In the genomic region with DNA sequence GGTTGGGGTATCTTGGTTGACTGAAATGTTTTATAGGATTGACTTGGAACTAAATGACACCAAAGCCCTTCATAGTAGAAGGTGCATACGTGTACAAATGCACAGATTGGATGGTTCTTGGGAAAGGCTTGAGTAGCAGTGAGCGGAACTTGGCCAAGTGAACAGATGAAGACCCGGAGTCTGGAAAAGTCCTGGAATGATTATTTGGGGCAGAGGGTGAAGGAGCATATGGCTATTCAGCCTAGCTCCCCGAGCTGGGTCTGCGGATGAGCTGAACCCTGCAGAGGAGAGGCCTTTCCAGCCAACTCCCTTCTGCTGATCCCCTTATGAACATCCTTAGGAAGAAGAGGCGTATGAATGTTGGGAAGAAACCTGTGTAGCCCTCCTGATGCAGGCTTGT, we compare ENCODE assay signal across 26 mouse cellular contexts.
DNase-seq lines count a peak whose midpoint lies in the region; ATAC-seq and TF ChIP-seq lines count a peak whose summit lies in the region.
"Had no signal": no experiment of that assay in that cellular context is flagged by ENCODE, and none has a peak within 500 bp of the region (broad histone marks: within the 10 kb centered on the region; RNA-seq: fewer than 3 reads in every experiment).

No protein-coding gene starts in this region.

- H3K4me1 ChIP-seq in intestine, embryonic 15.5 days (replicated peaks) = 0 out of 2 replicates have a peak, but pooled peaks cover 5% of the 10 kb centered on the region
- no peaks in the 10 kb centered on the region for H3K4me1 ChIP-seq in intestine, postnatal 0 days (replicated peaks; ENCODE audit: control insufficient read depth, insufficient read depth, low read length)
- H3K4me1 ChIP-seq in stomach, embryonic 16.5 days (ENCODE audit: control insufficient read depth, insufficient read depth, low read length) = peaks cover 12% of the 10 kb centered on the region
- H3K4me1 ChIP-seq in stomach, postnatal 0 days (replicated peaks; ENCODE audit: control insufficient read depth, insufficient read depth) = no peaks in the 10 kb centered on the region
- peaks cover 3% of the 10 kb centered on the region; the same call in 1 of the 2 replicates for H3K4me1 ChIP-seq in intestine, embryonic 16.5 days (ENCODE audit: control insufficient read depth, insufficient read depth, low read length)
- H3K4me1 ChIP-seq: hindbrain, embryonic 15.5 days had no signal

- TF ChIP-seq CTCF in intestine, postnatal 0 days (IDR thresholded peaks at IDR 0.05; ENCODE audit: low read depth) = no peak
- TF ChIP-seq CTCF in stomach, postnatal 0 days (IDR thresholded peaks at IDR 0.05; ENCODE audit: low read depth) = no peak

- H3K27me3 ChIP-seq in intestine, embryonic 15.5 days (replicated peaks) = no peaks in the 10 kb centered on the region
- no peaks in the 10 kb centered on the region for H3K27me3 ChIP-seq in intestine, postnatal 0 days (replicated peaks; ENCODE audit: control insufficient read depth, insufficient read depth, low read length)
- H3K27me3 ChIP-seq in stomach, embryonic 16.5 days (ENCODE audit: control insufficient read depth, insufficient read depth, low read length) = no peaks in the 10 kb centered on the region
- H3K27me3 ChIP-seq in stomach, postnatal 0 days (ENCODE audit: control insufficient read depth, insufficient read depth, low read length) = no peaks in the 10 kb centered on the region
- no peaks in the 10 kb centered on the region for H3K27me3 ChIP-seq in intestine, embryonic 16.5 days (replicated peaks; ENCODE audit: control insufficient read depth, insufficient read depth, low read length)
- H3K27me3 ChIP-seq: heart, embryonic 12.5 days; heart, embryonic 15.5 days; hindbrain, embryonic 15.5 days; Patski had no signal

- no peak for ATAC-seq in intestine, embryonic 15.5 days
- no peak for ATAC-seq in intestine, postnatal 0 days
- no peak for ATAC-seq in stomach, embryonic 16.5 days (ENCODE audit: insufficient read depth, low FRiP score)
- ATAC-seq in stomach, postnatal 0 days (ENCODE audit: low FRiP score, low TSS enrichment) = no peak
- no peak for ATAC-seq in intestine, embryonic 16.5 days
- ATAC-seq: forebrain, embryonic 14.5 days; forebrain, postnatal 0 days; Patski had no signal

- 92% methylated on average over 6 of the region's 6 CpGs for WGBS in intestine, embryonic 15.5 days
- WGBS in intestine, postnatal 0 days = 84% methylated on average over 6 of the region's 6 CpGs
- WGBS in stomach, embryonic 16.5 days = 86% methylated on average over 6 of the region's 6 CpGs
- 91% methylated on average over 6 of the region's 6 CpGs for WGBS in stomach, postnatal 0 days
- 93% methylated on average over 6 of the region's 6 CpGs for WGBS in intestine, embryonic 16.5 days

- H3K27ac ChIP-seq in intestine, embryonic 15.5 days = peak overlapping the region; percentile 58
- no peak overlapping the region for H3K27ac ChIP-seq in intestine, postnatal 0 days (ENCODE audit: low read depth, low read length)
- H3K27ac ChIP-seq in stomach, embryonic 16.5 days (ENCODE audit: low read length) = peak overlapping the region; percentile 12; the same call in 1 of the 2 replicates
- no peak overlapping the region for H3K27ac ChIP-seq in stomach, postnatal 0 days (replicated peaks)
- peak overlapping the region; percentile 85 for H3K27ac ChIP-seq in intestine, embryonic 16.5 days (ENCODE audit: low read length)
- H3K27ac ChIP-seq: gastrocnemius, adult 2 months; heart, embryonic 15.5 days; hindbrain, embryonic 15.5 days had no signal

- H3K9ac ChIP-seq in intestine, embryonic 15.5 days = no peak overlapping the region
- no peak overlapping the region for H3K9ac ChIP-seq in intestine, postnatal 0 days (ENCODE audit: low read depth, low read length)
- no peak overlapping the region for H3K9ac ChIP-seq in stomach, embryonic 16.5 days (ENCODE audit: low read length)
- H3K9ac ChIP-seq in stomach, postnatal 0 days (ENCODE audit: low read length) = no peak overlapping the region
- H3K9ac ChIP-seq in intestine, embryonic 16.5 days (ENCODE audit: low read depth, low read length) = no peak overlapping the region
- H3K9ac ChIP-seq: forebrain, postnatal 0 days; heart, embryonic 12.5 days; heart, embryonic 15.5 days; hindbrain, embryonic 15.5 days had no signal

- no peak for TF ChIP-seq EP300 in stomach, postnatal 0 days (optimal IDR thresholded peaks at IDR 0.05)

- H3K36me3 ChIP-seq in intestine, embryonic 15.5 days = no peaks in the 10 kb centered on the region
- H3K36me3 ChIP-seq in intestine, postnatal 0 days (ENCODE audit: control insufficient read depth, insufficient read depth) = no peaks in the 10 kb centered on the region
- H3K36me3 ChIP-seq in stomach, embryonic 16.5 days (ENCODE audit: control insufficient read depth, insufficient read depth, low read length) = no peaks in the 10 kb centered on the region
- H3K36me3 ChIP-seq in stomach, postnatal 0 days (ENCODE audit: control insufficient read depth, insufficient read depth, low read length) = no peaks in the 10 kb centered on the region
- H3K36me3 ChIP-seq in intestine, embryonic 16.5 days (ENCODE audit: control insufficient read depth, insufficient read depth, low read length) = no peaks in the 10 kb centered on the region
- H3K36me3 ChIP-seq: G1E; heart, embryonic 12.5 days; heart, embryonic 15.5 days; hindbrain, embryonic 15.5 days had no signal

- no peaks in the 10 kb centered on the region for H3K9me3 ChIP-seq in intestine, embryonic 15.5 days
- H3K9me3 ChIP-seq in intestine, postnatal 0 days (ENCODE audit: control insufficient read depth) = no peaks in the 10 kb centered on the region
- H3K9me3 ChIP-seq in stomach, embryonic 16.5 days (replicated peaks; ENCODE audit: control insufficient read depth, low read length) = no peaks in the 10 kb centered on the region
- no peaks in the 10 kb centered on the region for H3K9me3 ChIP-seq in stomach, postnatal 0 days (ENCODE audit: control insufficient read depth, low read length)
- no peaks in the 10 kb centered on the region for H3K9me3 ChIP-seq in intestine, embryonic 16.5 days (ENCODE audit: control insufficient read depth, low read length)
- H3K9me3 ChIP-seq: G1E; heart, embryonic 12.5 days; heart, embryonic 15.5 days; hindbrain, embryonic 15.5 days had no signal

- H3K4me2 ChIP-seq in intestine, embryonic 15.5 days (replicated peaks) = no peak overlapping the region
- H3K4me2 ChIP-seq in intestine, postnatal 0 days (replicated peaks; ENCODE audit: low read depth) = no peak overlapping the region
- H3K4me2 ChIP-seq in stomach, embryonic 16.5 days (ENCODE audit: low read depth, low read length) = no peak overlapping the region
- H3K4me2 ChIP-seq in stomach, postnatal 0 days (replicated peaks; ENCODE audit: low read depth) = no peak overlapping the region
- H3K4me2 ChIP-seq in intestine, embryonic 16.5 days (ENCODE audit: low read depth, low read length) = no peak overlapping the region
- H3K4me2 ChIP-seq: heart, embryonic 12.5 days; heart, embryonic 15.5 days; hindbrain, embryonic 15.5 days had no signal

- peak; percentile 61 to 77 for DNase-seq in cerebellum, postnatal 14 days
- DNase-seq in cerebellum, adult 11-12 months = no peak
- no peak for DNase-seq in stomach, postnatal 0 days (ENCODE audit: low spot score)
- DNase-seq in lung, postnatal 4 days = no peak
- DNase-seq: adrenal gland, postnatal 10 days; adrenal gland, postnatal 36 days; B cell, adult 2 months; cerebellum, adult 11 months; cerebellum, adult 9-10 months; forebrain, postnatal 0 days; gastrocnemius, adult 2 months; gastrocnemius, postnatal 14 days; heart, adult 18-20 months; heart, postnatal 14 days; heart, postnatal 4 days; kidney, adult 2 months had no signal

- H3K4me3 ChIP-seq in intestine, embryonic 15.5 days (replicated peaks) = no peak overlapping the region
- no peak overlapping the region for H3K4me3 ChIP-seq in intestine, postnatal 0 days (ENCODE audit: low read depth, low read length)
- H3K4me3 ChIP-seq in stomach, embryonic 16.5 days (replicated peaks; ENCODE audit: low read length) = no peak overlapping the region
- no peak overlapping the region for H3K4me3 ChIP-seq in stomach, postnatal 0 days (ENCODE audit: low read depth, low read length)
- no peak overlapping the region for H3K4me3 ChIP-seq in intestine, embryonic 16.5 days (ENCODE audit: low read length)
- H3K4me3 ChIP-seq: gastrocnemius, adult 2 months; heart, embryonic 12.5 days; heart, embryonic 15.5 days; hindbrain, embryonic 15.5 days had no signal

Comparison
In these comparisons a context has a peak if more than half of its experiments do, and no peak if none do; other contexts are left out.
1. DNase-seq: peak in cerebellum, postnatal 14 days (2 of 2); none in cerebellum, adult 11-12 months (single experiment), stomach, postnatal 0 days (single experiment) and lung, postnatal 4 days (0 of 2).
2. H3K27ac ChIP-seq: peak in intestine, embryonic 15.5 days (single experiment), stomach, embryonic 16.5 days (single experiment) and intestine, embryonic 16.5 days (single experiment); none in intestine, postnatal 0 days (single experiment) and stomach, postnatal 0 days (single experiment).